Mouse (Mus musculus) G1E (cell line): ENCODE results near the gene Fam184b.

Experiments
- CTCF ChIP-seq: IDR thresholded peaks from 2 replicates; pipeline ENCODE4 v1.5.1; 2012; ENCODE audit warnings: low read depth, low read length, inconsistent platforms, mixed read lengths
- GATA1 ChIP-seq: IDR thresholded peaks from 2 replicates; pipeline ENCODE4 v1.6.1; 2012; ENCODE audit warnings: borderline replicate concordance, low read length, inconsistent platforms, mixed read lengths
- POLR2AphosphoS5 ChIP-seq: IDR thresholded peaks from 2 replicates; pipeline ENCODE4 v1.6.1; 2012; ENCODE audit warnings: low read depth, low read length, inconsistent platforms; ENCODE audit not compliant: insufficient replicate concordance
- TAL1 ChIP-seq: conservative IDR thresholded peaks from 2 replicates; pipeline ENCODE4 v1.6.1; 2012; ENCODE audit warnings: low read depth, low read length, inconsistent platforms, mixed read lengths

DNA sequence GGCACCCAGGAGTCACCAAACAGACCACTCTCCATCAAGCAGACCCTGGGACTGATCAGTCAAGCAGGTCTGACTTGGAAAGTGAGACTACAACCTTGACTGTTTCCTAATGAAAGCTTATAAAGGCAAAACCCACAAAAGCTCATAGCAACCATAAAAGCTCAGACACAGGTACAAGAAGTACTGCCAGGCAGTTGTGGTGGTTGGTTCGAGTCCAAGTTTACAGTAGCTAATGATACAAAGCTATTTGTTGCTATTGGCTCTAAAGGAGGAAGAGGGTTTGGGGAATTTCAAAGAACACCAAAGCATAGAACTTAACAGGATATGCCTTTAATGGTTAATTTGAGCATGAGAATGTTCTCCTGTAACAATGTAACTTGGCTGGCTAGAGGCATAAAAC, 155.8 kb downstream of the Fam184b start:
- TF ChIP-seq CTCF = no peak
- TF ChIP-seq TAL1 = no peak
- no peak for TF ChIP-seq POLR2AphosphoS5
- TF ChIP-seq GATA1 = no peak
